Mouse (Mus musculus): Measurements from ENCODE around the gene Vps54.
"Not testable (repeated sequence)": the region's sequence is repeated elsewhere in the genome, so short reads cannot be mapped to it uniquely, and the experiment has no call there.

Vps54 gene

GRCm38 (mm10) chr11:21241351-21241750 lies 2.3 kb downstream of the Vps54 start:
- no peak for DNase-seq (ENCODE audit: low spot score)

- no peak for DNase-seq (ENCODE audit: low spot score)
Observed at GRCm38 (mm10) chr11:21247203-21247865, 8.3 kb downstream of the Vps54 start.

GRCm38 (mm10) chr11:21247940-21248339 lies 8.9 kb downstream of the Vps54 start:
- no peak for DNase-seq (ENCODE audit: low spot score)

- no peak for DNase-seq (ENCODE audit: low spot score)
Observed at GRCm38 (mm10) chr11:21250366-21250765, 11.3 kb downstream of the Vps54 start.

- not testable (repeated sequence) for DNase-seq (ENCODE audit: low spot score)
Observed at GRCm38 (mm10) chr11:21258611-21259010, 19.5 kb downstream of the Vps54 start.

GRCm38 (mm10) chr11:21265423-21265822 lies 26.3 kb downstream of the Vps54 start:
- DNase-seq (ENCODE audit: low spot score) = no peak

GRCm38 (mm10) chr11:21276151-21276550 lies 37.1 kb downstream of the Vps54 start:
- no peak for DNase-seq (ENCODE audit: low spot score)

GRCm38 (mm10) chr11:21286391-21286790 lies 47.3 kb downstream of the Vps54 start:
- DNase-seq (ENCODE audit: low spot score) = no peak

GRCm38 (mm10) chr11:21288153-21288552 lies 49.1 kb downstream of the Vps54 start:
- not testable (repeated sequence) for DNase-seq (ENCODE audit: low spot score)

- no peak for DNase-seq (ENCODE audit: low spot score)
Observed at GRCm38 (mm10) chr11:21295486-21295885, 56.4 kb downstream of the Vps54 start.

- DNase-seq (ENCODE audit: low spot score) = no peak
Observed at GRCm38 (mm10) chr11:21303619-21304018, 64.5 kb downstream of the Vps54 start.

- DNase-seq (ENCODE audit: low spot score) = no peak
Observed at GRCm38 (mm10) chr11:21307078-21307668, 68.1 kb downstream of the Vps54 start.

- no peak for DNase-seq (ENCODE audit: low spot score)
Observed at GRCm38 (mm10) chr11:21308119-21308518, 69.0 kb downstream of the Vps54 start.

- DNase-seq (ENCODE audit: low spot score) = no peak
Observed at GRCm38 (mm10) chr11:21309516-21309915, 70.4 kb downstream of the Vps54 start.

- no peak for DNase-seq (ENCODE audit: low spot score)
Observed at GRCm38 (mm10) chr11:21313922-21314657, 75.0 kb downstream of the Vps54 start.

GRCm38 (mm10) chr11:21321577-21321976 lies 82.5 kb downstream of the Vps54 start:
- DNase-seq (ENCODE audit: low spot score) = no peak

- no peak for DNase-seq (ENCODE audit: low spot score)
Observed at GRCm38 (mm10) chr11:21322349-21322748, 83.3 kb downstream of the Vps54 start.

GRCm38 (mm10) chr11:21325781-21326180 lies 86.7 kb downstream of the Vps54 start:
- no peak for DNase-seq (ENCODE audit: low spot score)

- no peak for DNase-seq (ENCODE audit: low spot score)
Observed at GRCm38 (mm10) chr11:21326770-21327169, 87.7 kb downstream of the Vps54 start.

- DNase-seq (ENCODE audit: low spot score) = no peak
Observed at GRCm38 (mm10) chr11:21327486-21327885, 88.4 kb downstream of the Vps54 start.

GRCm38 (mm10) chr11:21328141-21328540 lies 89.1 kb downstream of the Vps54 start:
- DNase-seq (ENCODE audit: low spot score) = no peak

GRCm38 (mm10) chr11:21332639-21333295 lies 93.7 kb downstream of the Vps54 start:
- no peak for DNase-seq (ENCODE audit: low spot score)

GRCm38 (mm10) chr11:21337855-21338254 lies 98.8 kb downstream of the Vps54 start:
- DNase-seq (ENCODE audit: low spot score) = no peak

Data from layer of hippocampus, adult 9-10 months (tissue).